Mouse (Mus musculus) layer of hippocampus, adult 2 months (tissue): ENCODE data around the gene Frmd4a. TPM values are rescaled to one million over a fixed set of nuclear protein-coding genes. Genes with fewer than 3 reads are reported as not detected.
A peak's percentile ranks its signal among the peaks of the same experiment; 100 is the strongest.

Experiments used
- DNase-seq, 2 experiments: peaks; one replicate each; pipeline ENCODE4 v3.0.0; 2022; ENCODE audit warnings: low spot score in 2 of 2
- H3K27ac ChIP-seq: fragments of 200-600 bp; 2 replicates; pipeline ENCODE4 v1.8.1; 2022
- H3K4me3 ChIP-seq: fragments of 200-600 bp; 2 replicates; pipeline ENCODE4 v1.8.1; 2022; ENCODE audit warnings: mild to moderate bottlenecking
- CTCF ChIP-seq: fragments of 200-600 bp; conservative IDR thresholded peaks from 2 replicates; pipeline ENCODE4 v1.8.1; 2022; ENCODE audit warnings: antibody characterized with exemption, mild to moderate bottlenecking, moderate library complexity
- total RNA-seq, 2 experiments: library from RNA; stranded (reverse); gene quantifications; 2 replicates each; pipeline ENCODE4 v1.2.3; 2021

Gene Frmd4a
- total RNA-seq, 2 experiments from 2014 or later, result 69.1 to 82.3 TPM

- no peak overlapping the region for H3K4me3 ChIP-seq
- H3K27ac ChIP-seq, result no peak overlapping the region
- TF ChIP-seq CTCF, result no peak
- DNase-seq, result no peak
Observed at GRCm38 (mm10) chr2:4083877-4084276, 66.4 kb downstream of the Frmd4a start.

GRCm38 (mm10) chr2:4097601-4098000, 80.1 kb downstream of the Frmd4a start:
- Histone ChIP-seq H3K4me3 (no peak overlapping the region), H3K27ac (peak overlapping the region; percentile 83; the same call in 1 of the 2 replicates)
- no peak for TF ChIP-seq CTCF
- no peak for DNase-seq

- peak overlapping the region; percentile 83 for H3K27ac ChIP-seq
- DNase-seq, result peak; percentile 62 to 64
- TF ChIP-seq CTCF, result peak; percentile 54
- H3K4me3 ChIP-seq, result no peak overlapping the region
Observed at GRCm38 (mm10) chr2:4098948-4099776, 81.6 kb downstream of the Frmd4a start.

- Histone ChIP-seq H3K27ac (peak overlapping the region; percentile 83), H3K4me3 (no peak overlapping the region)
- DNase-seq, result no peak
- no peak for TF ChIP-seq CTCF
Observed at GRCm38 (mm10) chr2:4099777-4100104, 82.2 kb downstream of the Frmd4a start.

- Histone ChIP-seq H3K27ac (peak overlapping the region; percentile 74), H3K4me3 (no peak overlapping the region)
- no peak for TF ChIP-seq CTCF
- DNase-seq, result peak; percentile 29 to 43
Observed at GRCm38 (mm10) chr2:4101370-4101769, 83.9 kb downstream of the Frmd4a start.

GRCm38 (mm10) chr2:4113303-4113920, 95.9 kb downstream of the Frmd4a start:
- no peak for DNase-seq
- Histone ChIP-seq H3K4me3 (no peak overlapping the region), H3K27ac (peak overlapping the region; percentile 6; the same call in 1 of the 2 replicates)
- TF ChIP-seq CTCF, result no peak

GRCm38 (mm10) chr2:4119678-4120458, 102.4 kb downstream of the Frmd4a start:
- TF ChIP-seq CTCF, result no peak
- DNase-seq, result no peak
- Histone ChIP-seq H3K4me3 (no peak overlapping the region), H3K27ac (no peak overlapping the region)

- Histone ChIP-seq H3K27ac (no peak overlapping the region), H3K4me3 (no peak overlapping the region)
- no peak for DNase-seq
- no peak for TF ChIP-seq CTCF
Observed at GRCm38 (mm10) chr2:4131216-4131615, 113.7 kb downstream of the Frmd4a start.

- TF ChIP-seq CTCF, result no peak
- Histone ChIP-seq H3K27ac (no peak overlapping the region; the same call in 1 of the 2 replicates), H3K4me3 (no peak overlapping the region)
- DNase-seq, result no peak
Observed at GRCm38 (mm10) chr2:4137493-4137892, 120.0 kb downstream of the Frmd4a start.

GRCm38 (mm10) chr2:4142221-4142950, 124.9 kb downstream of the Frmd4a start:
- no peak for TF ChIP-seq CTCF
- Histone ChIP-seq H3K27ac (no peak overlapping the region), H3K4me3 (no peak overlapping the region)
- DNase-seq, result no peak

- no peak for DNase-seq
- Histone ChIP-seq H3K4me3 (no peak overlapping the region), H3K27ac (no peak overlapping the region)
- no peak for TF ChIP-seq CTCF
Observed at GRCm38 (mm10) chr2:4144424-4144823, 126.9 kb downstream of the Frmd4a start.

GRCm38 (mm10) chr2:4152521-4153040, 135.1 kb downstream of the Frmd4a start:
- TF ChIP-seq CTCF, result no peak
- H3K27ac ChIP-seq, result peak overlapping the region; percentile 90
- no peak for DNase-seq

More at GRCm38 (mm10) chr2:4152521-4153040, 135.1 kb downstream of the Frmd4a start:
- H3K4me3 ChIP-seq, result peak overlapping the region; percentile 63
